ENCODE assay signal across 15 mouse cellular contexts in the genomic region with DNA sequence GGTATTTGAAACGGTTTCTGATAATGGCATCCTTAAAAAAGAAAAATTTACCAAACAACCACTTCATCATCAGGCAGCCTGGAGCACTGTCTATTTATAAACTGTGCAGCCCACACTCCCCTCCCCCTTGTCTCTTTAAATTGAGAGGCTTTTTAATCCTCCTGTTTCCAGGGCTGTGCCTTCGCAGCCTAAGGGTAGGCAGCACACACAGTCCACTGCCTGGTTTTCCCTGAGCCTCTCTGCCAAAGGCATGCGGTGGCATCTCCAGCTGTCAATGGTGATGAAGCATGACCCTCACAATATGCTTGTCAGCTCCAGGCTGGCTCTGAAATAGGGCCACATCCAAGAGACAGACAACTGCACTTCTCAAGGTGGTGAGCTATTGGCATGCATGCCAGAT. TPM values are rescaled to one million over a fixed set of nuclear protein-coding genes. Genes with fewer than 3 reads are reported as not detected.
DNase-seq lines count a peak whose midpoint lies in the region; ATAC-seq lines count a peak whose summit lies in the region.
"Had no signal": no experiment of that assay in that cellular context is flagged by ENCODE, and none has a peak within 500 bp of the region (broad histone marks: within the 10 kb centered on the region; RNA-seq: fewer than 3 reads in every experiment).

A gene (minus strand): TSS at position 39 of the 400 bp plus-strand sequence.

- ATAC-seq in midbrain, embryonic 11.5 days (ENCODE audit: low FRiP score): peak; percentile 59; the same call in 1 of the 2 replicates
- peak; percentile 35; the same call in 1 of the 2 replicates for ATAC-seq in midbrain, embryonic 14.5 days (ENCODE audit: low FRiP score, low TSS enrichment)
- ATAC-seq: inflammation-experienced regulatory T-cells, adult 6 months had no signal

- H3K27me3 ChIP-seq in midbrain, embryonic 11.5 days (ENCODE audit: control insufficient read depth, insufficient read depth, low read length): no peaks in the 10 kb centered on the region
- H3K27me3 ChIP-seq in midbrain, embryonic 10.5 days (ENCODE audit: low read depth, poor library complexity, severe bottlenecking): no peaks in the 10 kb centered on the region
- H3K27me3 ChIP-seq in midbrain, embryonic 14.5 days (ENCODE audit: control insufficient read depth, insufficient read depth, low read length): no peaks in the 10 kb centered on the region
- H3K27me3 ChIP-seq: heart, embryonic 13.5 days; liver, embryonic 15.5 days; megakaryocyte, embryonic 14.5 days had no signal

- H3K4me1 ChIP-seq in midbrain, embryonic 11.5 days (ENCODE audit: control insufficient read depth, insufficient read depth, low read length): no peaks in the 10 kb centered on the region
- no peaks in the 10 kb centered on the region for H3K4me1 ChIP-seq in midbrain, embryonic 10.5 days
- no peaks in the 10 kb centered on the region for H3K4me1 ChIP-seq in midbrain, embryonic 14.5 days (ENCODE audit: control insufficient read depth, insufficient read depth, low read length)
- H3K4me1 ChIP-seq: liver, embryonic 15.5 days; megakaryocyte, embryonic 14.5 days had no signal

- no peak within 1 kb of the TSS for H3K4me3 ChIP-seq in midbrain, embryonic 11.5 days (ENCODE audit: low read depth, low read length)
- H3K4me3 ChIP-seq in midbrain, embryonic 10.5 days: no peak within 1 kb of the TSS
- no peak within 1 kb of the TSS for H3K4me3 ChIP-seq in midbrain, embryonic 14.5 days (replicated peaks; ENCODE audit: low read depth, low read length)
- H3K4me3 ChIP-seq: heart, embryonic 13.5 days; liver, embryonic 15.5 days; megakaryocyte, embryonic 14.5 days had no signal

- no peaks in the 10 kb centered on the region for H3K9me3 ChIP-seq in midbrain, embryonic 11.5 days (ENCODE audit: control insufficient read depth, low read length)
- H3K9me3 ChIP-seq in midbrain, embryonic 10.5 days (replicated peaks): no peaks in the 10 kb centered on the region
- H3K9me3 ChIP-seq in midbrain, embryonic 14.5 days (ENCODE audit: control insufficient read depth, low read length): no peaks in the 10 kb centered on the region
- H3K9me3 ChIP-seq: heart, embryonic 13.5 days; liver, embryonic 15.5 days had no signal

- H3K36me3 ChIP-seq in midbrain, embryonic 11.5 days (ENCODE audit: control insufficient read depth, insufficient read depth, low read length): no peaks in the 10 kb centered on the region
- H3K36me3 ChIP-seq in midbrain, embryonic 10.5 days: no peaks in the 10 kb centered on the region
- H3K36me3 ChIP-seq in midbrain, embryonic 14.5 days (ENCODE audit: control insufficient read depth, insufficient read depth, low read length): no peaks in the 10 kb centered on the region
- H3K36me3 ChIP-seq: heart, embryonic 13.5 days; liver, embryonic 15.5 days had no signal

- no peak within 1 kb of the TSS for H3K9ac ChIP-seq in midbrain, embryonic 11.5 days (ENCODE audit: low read length)
- H3K9ac ChIP-seq in midbrain, embryonic 14.5 days (replicated peaks; ENCODE audit: low read length): no peak within 1 kb of the TSS
- H3K9ac ChIP-seq: heart, embryonic 13.5 days; liver, embryonic 15.5 days had no signal

- peak; percentile 5 for DNase-seq in embryo, embryonic 11 days
- DNase-seq in embryo, embryonic 9.5 days (ENCODE audit: extremely low spot score): no peak
- no peak for DNase-seq in midbrain, embryonic 11.5 days (ENCODE audit: low spot score, missing footprints)
- no peak for DNase-seq in midbrain, embryonic 10.5 days (ENCODE audit: low spot score)
- DNase-seq in midbrain, embryonic 14.5 days: peak; percentile 42
- DNase-seq in telencephalon, adult 2 months (ENCODE audit: low read depth, low spot score): peak; percentile 12
- no peak for DNase-seq in gastrocnemius, postnatal 25 days
- no peak for DNase-seq in cerebellum, adult 11-12 months
- DNase-seq: kidney, postnatal 10 days had no signal

- H3K4me2 ChIP-seq in midbrain, embryonic 11.5 days: no peak within 1 kb of the TSS
- H3K4me2 ChIP-seq in midbrain, embryonic 14.5 days (ENCODE audit: low read length): no peak within 1 kb of the TSS
- H3K4me2 ChIP-seq: heart, embryonic 13.5 days; liver, embryonic 15.5 days had no signal

- H3K27ac ChIP-seq in midbrain, embryonic 11.5 days (ENCODE audit: low read depth, low read length): no peak within 1 kb of the TSS
- no peak within 1 kb of the TSS for H3K27ac ChIP-seq in midbrain, embryonic 10.5 days (replicated peaks)
- H3K27ac ChIP-seq in midbrain, embryonic 14.5 days (replicated peaks; ENCODE audit: low read depth, low read length): no peak within 1 kb of the TSS
- H3K27ac ChIP-seq: heart, embryonic 13.5 days; liver, embryonic 15.5 days had no signal

- 58% methylated on average over 3 of the region's 3 CpGs for WGBS in midbrain, embryonic 11.5 days
- 57% methylated on average over 3 of the region's 3 CpGs for WGBS in midbrain, embryonic 10.5 days
- 37% methylated on average over 3 of the region's 3 CpGs for WGBS in midbrain, embryonic 14.5 days

RNA-seq across cellular contexts. Expression of the gene that starts here (rescaled TPM):
- not detected in 2 replicates for polyA plus RNA-seq in midbrain, embryonic 11.5 days (2014; fragmentation: Nextera tagmentation; extraction: Ambion mirVana)
- polyA plus RNA-seq in midbrain, embryonic 10.5 days (2016; fragmentation: Nextera tagmentation; extraction: Ambion mirVana): not detected in 2 replicates
- not detected in 2 replicates for polyA plus RNA-seq in midbrain, embryonic 14.5 days (2014; fragmentation: Nextera tagmentation; extraction: Ambion mirVana)
- total RNA-seq in gastrocnemius, postnatal 25 days (2021): not detected
- total RNA-seq: ES-E14; gastrocnemius, adult 18-20 months had no signal
- polyA plus RNA-seq: inflammation-experienced regulatory T-cells, adult 6 months; liver, embryonic 15.5 days had no signal

Comparison
In these comparisons a context has a peak if more than half of its experiments do, and no peak if none do; other contexts are left out.
1. DNase-seq: peak in embryo, embryonic 11 days (single experiment) and telencephalon, adult 2 months (single experiment); none in embryo, embryonic 9.5 days (single experiment), midbrain, embryonic 11.5 days (single experiment), midbrain, embryonic 10.5 days (single experiment), gastrocnemius, postnatal 25 days (single experiment) and cerebellum, adult 11-12 months (single experiment).
2. Peak in ATAC-seq in midbrain, embryonic 11.5 days; RNA of the gene not detected or under 1 TPM.
3. Peak in DNase-seq and ATAC-seq in midbrain, embryonic 14.5 days; RNA of the gene not detected or under 1 TPM.